Mouse (Mus musculus) midbrain, embryonic 11.5 days (tissue): ENCODE data around the gene Foxa3. TPM values are rescaled to one million over a fixed set of nuclear protein-coding genes. Genes with fewer than 3 reads are reported as not detected.
A peak's percentile ranks its signal among the peaks of the same experiment; 100 is the strongest.

Experiments
- ATAC-seq: fragments of 200-750 bp; cut with Nextera tagmentation; 2 replicates; pipeline ENCODE4 v1.8.0; 2017; ENCODE audit warnings: moderate TSS enrichment, moderate library complexity; ENCODE audit not compliant: low FRiP score
- DNase-seq: peaks from one replicate; pipeline ENCODE4 v3.0.0; 2015; ENCODE audit warnings: low spot score; ENCODE audit errors: missing footprints
- H3K27ac ChIP-seq: fragments of 300-500 bp; sonication (generic); 2 replicates; pipeline ENCODE4 v1.5.1; 2014; ENCODE audit warnings: low read depth, low read length
- H3K27me3 ChIP-seq: fragments of 300-500 bp; sonication (generic); 2 replicates; pipeline ENCODE4 v1.6.1; 2014; ENCODE audit warnings: mild to moderate bottlenecking, low read length, moderate library complexity, mixed read lengths; ENCODE audit not compliant: control insufficient read depth, insufficient read depth
- H3K36me3 ChIP-seq: fragments of 300-500 bp; sonication (generic); 2 replicates; pipeline ENCODE4 v1.6.1; 2014; ENCODE audit warnings: mild to moderate bottlenecking, low read length, moderate library complexity, mixed read lengths; ENCODE audit not compliant: control insufficient read depth, insufficient read depth
- H3K4me1 ChIP-seq: fragments of 300-500 bp; sonication (generic); 2 replicates; pipeline ENCODE4 v1.6.1; 2014; ENCODE audit warnings: low read length; ENCODE audit not compliant: control insufficient read depth, insufficient read depth
- H3K4me2 ChIP-seq: fragments of 300-500 bp; sonication (generic); 2 replicates; pipeline ENCODE4 v1.6.1; 2014; ENCODE audit warnings: mild to moderate bottlenecking, moderate library complexity
- H3K4me3 ChIP-seq: fragments of 300-500 bp; sonication (generic); 2 replicates; pipeline ENCODE4 v1.5.1; 2014; ENCODE audit warnings: low read depth, low read length
- H3K9ac ChIP-seq: fragments of 300-500 bp; sonication (generic); 2 replicates; pipeline ENCODE4 v1.6.1; 2014; ENCODE audit warnings: low read length
- H3K9me3 ChIP-seq: fragments of 300-500 bp; sonication (generic); 2 replicates; pipeline ENCODE4 v1.6.1; 2016; ENCODE audit warnings: low read length; ENCODE audit not compliant: control insufficient read depth
- WGBS: fragments of 180-500 bp; shearing (Covaris S2); extraction: QIAGEN DNeasy Blood & Tissue Kit; methylation state at CpG from one replicate; pipeline ENCODE4 v1.1.7; 2014; 5-methylcytosine and 5-hydroxymethylcytosine counted together
- polyA plus RNA-seq: library from polyadenylated mRNA; unstranded; fragments of >200 nt; fragmentation: Nextera tagmentation; extraction: Ambion mirVana; gene quantifications from 2 replicates; pipeline ENCODE4 v1.2.1, GENCODE M21; 2014

The Foxa3 gene
- polyA plus RNA-seq, 1 experiment from 2014 or later = not detected

GRCm38 (mm10) chr7:18986503-18986902, 36.8 kb downstream of the Foxa3 start:
- WGBS = 81% methylated on average over 2 of the region's 2 CpGs

GRCm38 (mm10) chr7:18978381-18978780, 45.0 kb downstream of the Foxa3 start:
- H3K27ac ChIP-seq = no peak overlapping the region
- no peak overlapping the region for H3K4me3 ChIP-seq
- 94% methylated on average over 9 of the region's 9 CpGs for WGBS
- no peak overlapping the region for H3K4me2 ChIP-seq
- no peak for ATAC-seq
- H3K4me1 ChIP-seq = no peaks in the 10 kb centered on the region
- no peaks in the 10 kb centered on the region for H3K27me3 ChIP-seq
- no peak overlapping the region for H3K9ac ChIP-seq
- no peaks in the 10 kb centered on the region for H3K36me3 ChIP-seq
- no peak for DNase-seq
- H3K9me3 ChIP-seq = no peaks in the 10 kb centered on the region

More at GRCm38 (mm10) chr7:18986503-18986902, 36.8 kb downstream of the Foxa3 start:
- H3K4me3 ChIP-seq = no peak overlapping the region
- no peak for ATAC-seq
- H3K27me3 ChIP-seq = peaks cover 1% of the 10 kb centered on the region
- DNase-seq = no peak
- H3K4me1 ChIP-seq = peaks cover 2% of the 10 kb centered on the region; the same call in 1 of the 2 replicates
- no peak overlapping the region for H3K27ac ChIP-seq
- no peaks in the 10 kb centered on the region for H3K36me3 ChIP-seq
- no peaks in the 10 kb centered on the region for H3K9me3 ChIP-seq
- H3K9ac ChIP-seq = no peak overlapping the region
- no peak overlapping the region for H3K4me2 ChIP-seq

- no peaks in the 10 kb centered on the region for H3K36me3 ChIP-seq
- peaks cover 2% of the 10 kb centered on the region; the same call in 1 of the 2 replicates for H3K9me3 ChIP-seq
- ATAC-seq (no peak), DNase-seq (no peak)
- H3K4me2 ChIP-seq = no peak overlapping the region
- no peak overlapping the region for H3K27ac ChIP-seq
- 88% methylated on average over 3 of the region's 3 CpGs for WGBS
- H3K9ac ChIP-seq = no peak overlapping the region
- H3K4me1 ChIP-seq = no peaks in the 10 kb centered on the region
- H3K4me3 ChIP-seq = no peak overlapping the region
- no peaks in the 10 kb centered on the region for H3K27me3 ChIP-seq
These were observed 52.4 kb downstream of the Foxa3 start for GRCm38 (mm10) chr7:18970956-18971355.

- DNase-seq (no peak), ATAC-seq (peak; percentile 40)
- 10% methylated on average over 8 of the region's 8 CpGs for WGBS
- no peaks in the 10 kb centered on the region for H3K36me3 ChIP-seq
- no peak overlapping the region for H3K4me3 ChIP-seq
- peaks cover 5% of the 10 kb centered on the region for H3K27me3 ChIP-seq
- H3K9me3 ChIP-seq = peaks cover 2% of the 10 kb centered on the region; the same call in 1 of the 2 replicates
- no peak overlapping the region for H3K27ac ChIP-seq
- no peak overlapping the region for H3K4me2 ChIP-seq
- H3K9ac ChIP-seq = no peak overlapping the region
- H3K4me1 ChIP-seq = peaks cover 15% of the 10 kb centered on the region
These were observed 55.7 kb downstream of the Foxa3 start for GRCm38 (mm10) chr7:18967603-18968002.

GRCm38 (mm10) chr7:18965312-18965711, 58.0 kb downstream of the Foxa3 start:
- no peak for ATAC-seq

GRCm38 (mm10) chr7:18963294-18963843, 60.0 kb downstream of the Foxa3 start:
- H3K4me2 ChIP-seq = peak overlapping the region; percentile 63
- H3K27me3 ChIP-seq = peaks cover 5% of the 10 kb centered on the region
- ATAC-seq (peak; percentile 1; the same call in 1 of the 2 replicates), DNase-seq (peak; percentile 87)
- H3K9me3 ChIP-seq = no peaks in the 10 kb centered on the region
- H3K4me1 ChIP-seq = peaks cover 38% of the 10 kb centered on the region
- peak overlapping the region; percentile 29; the same call in 1 of the 2 replicates for H3K4me3 ChIP-seq
- H3K27ac ChIP-seq = no peak overlapping the region
- no peak overlapping the region for H3K9ac ChIP-seq
- whole genome bisulfite sequencing = 1% methylated on average over 19 of the region's 19 CpGs
- no peaks in the 10 kb centered on the region for H3K36me3 ChIP-seq

More at GRCm38 (mm10) chr7:18965312-18965711, 58.0 kb downstream of the Foxa3 start:
- Histone ChIP-seq H3K4me2 (no peak overlapping the region), H3K9me3 (no peaks in the 10 kb centered on the region), H3K4me3 (no peak overlapping the region), H3K36me3 (no peaks in the 10 kb centered on the region), H3K27me3 (peaks cover 5% of the 10 kb centered on the region), H3K4me1 (peaks cover 34% of the 10 kb centered on the region), H3K27ac (no peak overlapping the region), H3K9ac (no peak overlapping the region)
- 88% methylated on average over 5 of the region's 5 CpGs for WGBS
- no peak for DNase-seq

Other genes starting within 250 kb of the Foxa3 start
- gene Psg19, start 225.0 kb downstream of the Foxa3 start, polyA plus RNA-seq = not detected in 2 replicates
- 0.10 TPM in 1 of 2 replicates, not detected in the other for gene Psg17, start 201.9 kb downstream of the Foxa3 start, polyA plus RNA-seq
- 0.15 and 0.20 TPM in 2 replicates for gene Mill2, start 183.6 kb downstream of the Foxa3 start, polyA plus RNA-seq
- gene Pglyrp1, start 152.2 kb downstream of the Foxa3 start, polyA plus RNA-seq = 2.3 and 2.7 TPM in 2 replicates
- 23.0 and 28.3 TPM in 2 replicates for gene Ccdc61, start 113.1 kb downstream of the Foxa3 start, polyA plus RNA-seq
- gene Nova2, start 97.7 kb downstream of the Foxa3 start, polyA plus RNA-seq = 9.1 and 9.8 TPM in 2 replicates
- 0.10 TPM in 2 replicates for gene Nanos2, start 36.1 kb downstream of the Foxa3 start, polyA plus RNA-seq
- gene Mypop, start 32.3 kb downstream of the Foxa3 start, polyA plus RNA-seq = 3.7 and 4.0 TPM in 2 replicates
- 24.1 and 26.5 TPM in 2 replicates for gene Irf2bp1, start 19.5 kb downstream of the Foxa3 start, polyA plus RNA-seq
- 30.9 and 33.3 TPM in 2 replicates for gene Sympk, start 839 bp upstream of the Foxa3 start, polyA plus RNA-seq
- not detected in 2 replicates for gene Rsph6a, start 31.2 kb upstream of the Foxa3 start, polyA plus RNA-seq
- gene Dmwd, start 52.7 kb upstream of the Foxa3 start, polyA plus RNA-seq = 15.2 and 16.9 TPM in 2 replicates
- gene Dmpk, start 60.3 kb upstream of the Foxa3 start, polyA plus RNA-seq = 7.0 and 7.3 TPM in 2 replicates
- gene Six5, start 71.1 kb upstream of the Foxa3 start, polyA plus RNA-seq = 7.0 and 8.8 TPM in 2 replicates
- gene Gm4969, start 94.8 kb upstream of the Foxa3 start, polyA plus RNA-seq = 0.46 and 0.58 TPM in 2 replicates
- 9.4 and 9.5 TPM in 2 replicates for gene Fbxo46, start 96.3 kb upstream of the Foxa3 start, polyA plus RNA-seq
- gene Qpctl, start 125.8 kb upstream of the Foxa3 start, polyA plus RNA-seq = 10.7 and 11.4 TPM in 2 replicates
- 156 and 160 TPM in 2 replicates for gene Snrpd2, start 126.2 kb upstream of the Foxa3 start, polyA plus RNA-seq
- 0.58 and 0.75 TPM in 2 replicates for gene Gipr, start 142.6 kb upstream of the Foxa3 start, polyA plus RNA-seq
- 1.5 and 1.9 TPM in 2 replicates for gene Eml2, start 152.9 kb upstream of the Foxa3 start, polyA plus RNA-seq
- 1.5 and 1.7 TPM in 2 replicates for gene Gpr4, start 189.0 kb upstream of the Foxa3 start, polyA plus RNA-seq
- gene Opa3, start 204.8 kb upstream of the Foxa3 start, polyA plus RNA-seq = 42.4 and 44.0 TPM in 2 replicates
- gene Vasp, start 248.3 kb upstream of the Foxa3 start, polyA plus RNA-seq = 46.0 and 46.9 TPM in 2 replicates